Mouse (Mus musculus) liver, adult 10 weeks (tissue): ENCODE measurements around the gene Zfyve28. TPM values are rescaled to one million over a fixed set of nuclear protein-coding genes. Genes with fewer than 3 reads are reported as not detected.

Experiments
- polyA plus RNA-seq: library from polyadenylated mRNA; stranded (reverse); fragments of 350-450 nt; fragmentation: Illumina TruSeq; extraction: RNeasy Lipid Tissue Mini Kit (QIAGEN cat#74804); gene quantifications from one replicate; pipeline ENCODE4 v1.2.3, GENCODE M21; 2014; ENCODE audit warnings: low read depth, low replicate concordance

Zfyve28 gene
- not detected for polyA plus RNA-seq

GRCm38 (mm10) chr5:34288154-34288716 is at the start of gene Zfyve28, which contains the start of gene Cfap99:
Zfyve28 (minus strand) TSS chr5:34288449.
Cfap99 (plus strand) TSS chr5:34288600.

GRCm38 (mm10) chr5:34336097-34336774 is 48.0 kb upstream of the Zfyve28 start, which contains the start of gene Rnf4:
Rnf4 (plus strand) TSS chr5:34336289.

GRCm38 (mm10) chr5:34187601-34188316 is 100.5 kb downstream of the Zfyve28 start, which contains the start of gene Mxd4:
Mxd4 (minus strand) TSS chr5:34187720.

GRCm38 (mm10) chr5:34168950-34169891 is 119.0 kb downstream of the Zfyve28 start, which contains the start of the genes Poln and Haus3:
Poln (minus strand) TSS chr5:34169448.
Haus3 (minus strand) TSS chr5:34169527.

Other genes with a start within 250 kb of the Zfyve28 start
- gene Poln, start 119.0 kb downstream of the Zfyve28 start, polyA plus RNA-seq, result not detected
- 13.3 TPM for gene Haus3, start 118.9 kb downstream of the Zfyve28 start, polyA plus RNA-seq
- 9.6 TPM for gene Mxd4, start 100.7 kb downstream of the Zfyve28 start, polyA plus RNA-seq
- not detected for gene Cfap99, start 151 bp upstream of the Zfyve28 start, polyA plus RNA-seq
- 69.1 TPM for gene Rnf4, start 47.8 kb upstream of the Zfyve28 start, polyA plus RNA-seq
- 9.6 TPM for gene Fam193a, start 81.5 kb upstream of the Zfyve28 start, polyA plus RNA-seq
- 1.9 TPM for gene Tnip2, start 225.5 kb upstream of the Zfyve28 start, polyA plus RNA-seq
- 2.9 TPM for gene Sh3bp2, start 237.4 kb upstream of the Zfyve28 start, polyA plus RNA-seq